Mouse (Mus musculus): ENCODE measurements around the gene Ces1e.

DNA sequence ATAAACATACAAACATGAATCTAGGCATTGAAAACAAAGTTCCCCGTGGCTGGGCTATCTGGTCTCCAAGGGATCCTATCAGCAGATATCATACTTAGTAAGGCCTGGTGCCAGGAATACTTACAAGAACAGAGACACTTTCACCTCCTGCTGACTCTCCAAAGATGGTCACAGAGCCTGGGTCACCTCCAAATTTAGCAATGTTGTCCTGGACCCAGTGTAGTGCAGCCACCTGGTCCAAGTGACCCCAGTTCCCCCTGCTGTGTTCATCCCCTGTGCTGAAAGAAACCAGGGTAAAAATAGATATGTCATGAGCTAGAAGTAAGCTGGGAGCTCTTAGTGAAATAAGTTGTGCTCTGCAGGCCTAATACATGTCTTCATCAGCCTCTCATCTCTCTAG lies 12.0 kb downstream of the Ces1e start:
- TF ChIP-seq EP300 (IDR thresholded peaks at IDR 0.05) (no peak), CTCF (IDR thresholded peaks at IDR 0.05) (no peak)
